Mouse (Mus musculus) spleen, adult 2 months (tissue): ENCODE results near the gene Lix1l. TPM values are rescaled to one million over a fixed set of nuclear protein-coding genes. Genes with fewer than 3 reads are reported as not detected.

ENCODE experiments used
- DNase-seq, 2 experiments: peaks; one replicate each; pipeline versions ENCODE4 v3.0.0 to v3.0.0-alpha.2; 2012 to 2021; ENCODE audit warnings: low spot score in 2 of 2, low read depth in 1 of 2
- H3K27ac ChIP-seq: fragments of 200-500 bp; 2 replicates; pipeline ENCODE4 v1.5.1; 2012; ENCODE audit warnings: low read length, inconsistent platforms; ENCODE audit not compliant: insufficient read depth
- H3K27me3 ChIP-seq: fragments of 200-500 bp; 2 replicates; pipeline ENCODE4 v1.6.1; 2012; ENCODE audit warnings: mild to moderate bottlenecking, moderate library complexity, low read length, inconsistent platforms; ENCODE audit not compliant: control insufficient read depth, insufficient read depth
- H3K36me3 ChIP-seq: fragments of 200-500 bp; 2 replicates; pipeline ENCODE4 v1.6.1; 2012; ENCODE audit warnings: mild to moderate bottlenecking, low read length, inconsistent platforms; ENCODE audit not compliant: control insufficient read depth, insufficient read depth
- H3K4me1 ChIP-seq: fragments of 200-500 bp; 2 replicates; pipeline ENCODE4 v1.6.1; 2011; ENCODE audit warnings: inconsistent platforms; ENCODE audit not compliant: control insufficient read depth, insufficient read depth, insufficient read length
- H3K4me3 ChIP-seq: fragments of 200-500 bp; 2 replicates; pipeline ENCODE4 v1.5.1; 2011; ENCODE audit warnings: mild to moderate bottlenecking, inconsistent platforms; ENCODE audit not compliant: insufficient read depth, insufficient read length; ENCODE audit errors: extremely low read depth
- CTCF ChIP-seq: fragments of 200-500 bp; IDR thresholded peaks from 2 replicates; pipeline ENCODE4 v1.5.1; 2011; ENCODE audit warnings: mild to moderate bottlenecking, inconsistent platforms; ENCODE audit not compliant: insufficient read depth, insufficient read length, insufficient replicate concordance; ENCODE audit errors: extremely low read depth
- POLR2A ChIP-seq: fragments of 200-500 bp; IDR thresholded peaks from 2 replicates; pipeline ENCODE4 v1.6.1; 2011; ENCODE audit warnings: low read depth, low read length, inconsistent platforms
- WGBS: fragments of 180-500 bp; shearing (Covaris S2); methylation state at CpG from one replicate; pipeline ENCODE4 v1.1.7; 2018; 5-methylcytosine and 5-hydroxymethylcytosine counted together
- polyA plus RNA-seq: library from polyadenylated mRNA; depleted of rRNA; stranded (reverse); fragments of >200 nt; gene quantifications from 2 replicates; pipeline ENCODE4 v1.2.3, GENCODE M21; 2012

The Lix1l gene
- polyA plus RNA-seq, 1 experiment = 5.8 TPM

DNA sequence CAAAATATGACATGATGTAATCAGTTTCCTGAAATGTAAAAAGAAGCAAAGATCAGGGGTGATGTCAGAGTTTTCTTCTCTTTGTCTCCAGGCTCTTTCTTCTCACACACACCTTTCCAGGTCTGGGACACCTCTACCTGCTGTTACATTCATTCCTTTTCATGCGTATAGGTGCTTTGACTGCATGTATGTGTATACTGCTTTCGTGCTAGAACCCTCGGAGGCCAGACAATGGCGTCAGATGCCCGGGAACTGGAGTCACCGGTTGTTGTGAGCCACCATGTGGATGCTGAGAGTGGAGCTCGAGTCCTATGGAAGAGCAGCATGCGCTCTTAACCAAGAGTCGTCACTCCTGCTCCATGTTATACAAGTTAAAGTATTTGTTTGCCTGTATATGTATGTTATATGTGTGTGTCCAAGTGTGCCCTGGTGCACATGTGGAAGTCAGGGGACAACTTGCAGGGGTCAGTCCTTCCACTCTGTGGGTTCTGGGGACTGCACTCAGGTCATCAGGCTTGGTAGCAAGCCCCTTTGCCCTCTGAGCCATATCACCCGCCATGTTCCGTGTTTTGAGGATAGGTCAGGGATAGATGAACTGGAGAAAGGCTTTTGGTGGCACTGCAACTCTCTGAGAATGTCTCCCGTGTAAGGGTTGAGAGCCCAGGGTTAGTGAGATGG, 22.2 kb upstream of the Lix1l start:
- Histone ChIP-seq H3K27me3 (no peaks in the 10 kb centered on the region), H3K27ac (peak overlapping the region; percentile 19; the same call in 1 of the 2 replicates), H3K36me3 (no peaks in the 10 kb centered on the region), H3K4me3 (no peak overlapping the region), H3K4me1 (peaks cover 17% of the 10 kb centered on the region; the same call in 1 of the 2 replicates)
- WGBS = 88% methylated on average over 12 of the region's 12 CpGs
- no peak for TF ChIP-seq CTCF
- no peak for TF ChIP-seq POLR2A
- DNase-seq = no peak

DNA sequence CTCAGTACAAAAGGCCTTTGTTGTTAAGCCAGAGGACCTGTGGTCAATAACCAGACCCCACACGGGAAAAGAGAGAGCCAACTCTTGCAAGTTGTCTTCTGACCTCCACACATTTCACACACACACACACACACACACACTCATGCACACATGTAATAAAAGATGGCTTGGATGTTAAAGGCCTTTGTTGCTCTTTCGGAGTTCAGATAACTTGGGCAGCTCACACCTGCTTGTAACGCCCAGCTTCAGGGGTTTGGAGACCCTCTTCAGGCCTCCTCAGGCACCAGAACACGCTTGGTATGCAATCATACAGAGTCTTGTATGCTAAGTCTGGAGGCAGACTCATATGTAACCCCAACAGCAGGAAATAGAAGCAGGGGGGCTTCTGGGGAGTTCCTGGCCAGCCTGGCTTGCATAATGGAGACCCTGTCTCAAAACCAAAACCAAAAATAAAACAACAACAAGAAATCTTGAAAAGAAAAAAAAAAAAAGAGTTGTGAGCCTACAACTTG, 21.7 kb upstream of the Lix1l start:
- Histone ChIP-seq H3K27me3 (no peaks in the 10 kb centered on the region), H3K4me3 (0 out of 2 replicates have a peak overlapping the region, but pooled peaks have one; percentile 5), H3K36me3 (no peaks in the 10 kb centered on the region), H3K4me1 (peaks cover 17% of the 10 kb centered on the region; the same call in 1 of the 2 replicates), H3K27ac (peak overlapping the region; percentile 19)
- TF ChIP-seq CTCF (no peak), POLR2A (no peak)
- WGBS = 69% methylated on average over 4 of the region's 4 CpGs
- no peak for DNase-seq

DNA sequence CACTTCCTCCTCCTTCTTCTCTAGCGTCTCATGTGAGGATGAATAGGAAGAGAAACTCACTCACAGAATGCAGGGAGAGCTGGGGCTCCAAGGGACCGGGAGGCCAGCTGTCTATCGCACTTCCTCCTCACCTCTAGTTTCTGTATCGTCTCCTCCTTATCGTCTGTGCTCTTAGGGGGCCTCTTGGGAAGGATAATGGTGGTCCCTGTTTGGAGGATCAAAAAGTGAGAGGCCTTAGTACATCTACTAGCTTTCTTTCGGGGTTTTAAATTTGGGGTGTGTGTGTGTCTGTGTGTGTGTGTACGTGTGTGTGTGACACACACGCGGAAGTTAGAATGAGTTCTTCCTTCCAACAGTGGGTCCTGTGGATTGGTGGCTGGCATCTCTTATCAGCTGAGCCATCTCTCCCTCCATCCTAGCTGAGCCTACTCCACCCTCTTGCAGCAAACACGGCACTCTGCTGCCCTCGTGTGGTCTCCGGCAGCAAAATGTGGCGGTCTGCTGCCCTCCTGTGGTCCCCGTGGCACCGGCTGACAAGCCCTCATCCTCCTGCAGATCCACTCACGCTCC, 21.0 kb upstream of the Lix1l start:
- Histone ChIP-seq H3K36me3 (no peaks in the 10 kb centered on the region), H3K27ac (peak overlapping the region; percentile 19), H3K27me3 (no peaks in the 10 kb centered on the region), H3K4me3 (peak overlapping the region; percentile 5; the same call in 1 of the 2 replicates), H3K4me1 (peaks cover 17% of the 10 kb centered on the region; the same call in 1 of the 2 replicates)
- 1% methylated on average over 16 of the region's 16 CpGs for WGBS
- TF ChIP-seq POLR2A = no peak
- peak; percentile 100 for TF ChIP-seq CTCF
- peak; percentile 79 to 84 for DNase-seq

DNA sequence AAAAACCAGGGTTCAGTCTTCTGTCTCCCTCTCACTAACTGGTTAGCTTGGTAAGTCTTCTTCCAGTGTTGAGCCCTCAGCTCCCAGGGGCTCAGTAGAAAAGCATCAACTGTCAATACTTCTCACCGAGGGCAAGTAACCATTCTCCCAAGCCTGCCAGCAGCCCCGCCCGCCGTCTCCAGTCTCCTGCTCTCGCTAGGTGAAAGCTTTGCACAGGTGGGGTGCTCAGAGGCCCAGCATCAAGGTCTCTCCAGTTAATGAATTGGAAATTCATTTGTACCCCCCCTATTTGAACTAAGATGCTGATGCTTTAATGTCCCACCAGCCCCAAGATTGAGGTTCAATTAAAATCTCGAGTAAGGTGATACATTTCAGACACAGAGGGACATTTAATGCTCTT, 19.8 kb upstream of the Lix1l start:
- no peak overlapping the region for H3K27ac ChIP-seq
- H3K27me3 ChIP-seq = no peaks in the 10 kb centered on the region
- peaks cover 11% of the 10 kb centered on the region; the same call in 1 of the 2 replicates for H3K4me1 ChIP-seq
- no peak for DNase-seq
- no peaks in the 10 kb centered on the region for H3K36me3 ChIP-seq
- no peak overlapping the region for H3K4me3 ChIP-seq
- TF ChIP-seq POLR2A (no peak), CTCF (no peak)
- 83% methylated on average over 6 of the region's 6 CpGs for WGBS

DNA sequence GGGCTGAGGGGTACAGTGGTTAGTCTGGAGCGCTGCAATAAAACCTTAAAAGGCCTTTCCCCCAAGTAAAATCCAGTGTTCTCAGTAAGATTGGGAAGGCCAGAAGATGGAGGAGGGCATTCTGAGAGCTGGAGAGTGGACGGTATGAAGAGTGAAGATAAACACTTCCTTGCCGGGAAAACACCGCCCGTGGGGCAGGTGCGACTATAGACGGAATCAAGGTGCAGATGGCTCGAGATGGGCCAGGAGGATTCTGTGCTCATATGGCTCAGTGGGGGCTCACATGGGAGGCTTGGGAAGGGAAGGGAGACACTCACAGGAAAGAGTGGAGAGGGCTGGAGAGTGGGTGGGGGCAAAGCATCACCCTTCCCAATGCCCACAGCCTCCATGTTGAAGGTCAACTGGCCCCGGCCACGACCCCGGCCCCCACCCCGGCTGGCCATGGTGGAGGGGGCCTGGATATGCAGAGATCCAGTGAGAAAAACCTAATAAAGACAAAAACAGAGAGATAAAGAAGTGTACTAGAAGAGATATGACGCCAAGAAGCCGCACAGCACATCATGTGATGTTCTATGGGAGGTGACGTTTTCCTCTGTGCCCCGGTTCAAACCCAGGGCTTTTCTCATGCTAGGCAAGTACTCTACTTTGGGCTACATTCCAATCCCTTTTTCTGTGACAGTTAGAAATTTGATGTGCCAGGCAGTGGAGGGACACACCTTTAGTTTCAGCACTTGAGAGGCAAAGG, 19.0 kb upstream of the Lix1l start:
- Histone ChIP-seq H3K27ac (no peak overlapping the region), H3K4me1 (peaks cover 11% of the 10 kb centered on the region; the same call in 1 of the 2 replicates), H3K4me3 (no peak overlapping the region), H3K36me3 (no peaks in the 10 kb centered on the region), H3K27me3 (no peaks in the 10 kb centered on the region)
- no peak for DNase-seq
- TF ChIP-seq POLR2A (no peak), CTCF (no peak)
- 92% methylated on average over 16 of the region's 16 CpGs for WGBS

DNA sequence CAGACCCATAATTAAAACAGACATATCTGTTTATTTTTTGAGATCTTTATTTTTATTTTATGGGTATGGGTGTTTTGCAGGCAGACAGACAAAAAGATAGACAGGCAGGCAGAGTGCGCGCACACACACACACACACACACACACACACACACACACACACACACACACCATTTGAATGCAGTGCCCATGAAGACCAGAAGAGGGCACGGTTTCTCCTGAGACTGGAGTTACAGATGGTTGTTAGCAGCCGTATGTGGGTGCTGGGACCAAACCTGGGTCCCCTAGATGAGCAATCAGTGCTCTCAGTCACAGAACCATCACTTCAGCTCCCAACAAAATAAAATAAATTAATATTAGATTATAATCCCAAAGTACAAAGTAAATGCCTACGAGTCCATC, 17.6 kb upstream of the Lix1l start:
- WGBS = 89% methylated on average over 5 of the region's 5 CpGs
- TF ChIP-seq CTCF (no peak), POLR2A (no peak)
- H3K36me3 ChIP-seq = no peaks in the 10 kb centered on the region
- no peak overlapping the region for H3K27ac ChIP-seq
- H3K4me3 ChIP-seq = no peak overlapping the region
- DNase-seq = no peak
- no peaks in the 10 kb centered on the region for H3K27me3 ChIP-seq
- peaks cover 6% of the 10 kb centered on the region; the same call in 1 of the 2 replicates for H3K4me1 ChIP-seq

DNA sequence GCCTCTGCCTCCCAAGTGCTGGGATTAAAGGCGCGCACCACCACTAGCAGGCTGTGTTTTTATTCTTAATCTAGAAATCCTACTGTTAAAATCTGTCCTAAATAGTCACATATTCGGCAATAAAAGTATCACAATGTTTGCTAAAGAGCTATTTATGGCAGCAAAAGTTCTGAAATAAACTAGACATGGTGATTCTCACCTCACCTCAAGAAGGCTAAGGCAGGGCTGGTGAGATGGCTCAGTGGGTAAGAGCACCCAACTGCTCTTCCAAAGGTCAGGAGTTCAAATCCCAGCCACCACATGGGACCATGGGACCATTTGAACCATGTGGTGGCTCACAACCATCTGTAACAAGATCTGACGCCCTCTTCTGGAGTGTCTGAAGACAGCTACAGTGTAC, 10.3 kb upstream of the Lix1l start:
- H3K27ac ChIP-seq = no peak overlapping the region
- WGBS = 86% methylated on average over 4 of the region's 4 CpGs
- no peaks in the 10 kb centered on the region for H3K27me3 ChIP-seq
- DNase-seq = no peak
- H3K36me3 ChIP-seq = no peaks in the 10 kb centered on the region
- H3K4me3 ChIP-seq = no peak overlapping the region
- no peaks in the 10 kb centered on the region for H3K4me1 ChIP-seq
- no peak for TF ChIP-seq POLR2A
- no peak for TF ChIP-seq CTCF
